Mouse (Mus musculus) regulatory T cell (primary cell): ENCODE measurements around the gene Unc119b.
"Not testable (repeated sequence)": the region's sequence is repeated elsewhere in the genome, so short reads cannot be mapped to it uniquely, and the experiment has no call there.

Experiments
- in situ Hi-C: fragments of 300-600 bp; cut with MboI, MseI; formaldehyde crosslinking; loops from one replicate; pipeline ENCODE4 v1.15.1; 2025; ENCODE audit warnings: high pct_unique_total_duplicates

The Unc119b gene

DNA sequence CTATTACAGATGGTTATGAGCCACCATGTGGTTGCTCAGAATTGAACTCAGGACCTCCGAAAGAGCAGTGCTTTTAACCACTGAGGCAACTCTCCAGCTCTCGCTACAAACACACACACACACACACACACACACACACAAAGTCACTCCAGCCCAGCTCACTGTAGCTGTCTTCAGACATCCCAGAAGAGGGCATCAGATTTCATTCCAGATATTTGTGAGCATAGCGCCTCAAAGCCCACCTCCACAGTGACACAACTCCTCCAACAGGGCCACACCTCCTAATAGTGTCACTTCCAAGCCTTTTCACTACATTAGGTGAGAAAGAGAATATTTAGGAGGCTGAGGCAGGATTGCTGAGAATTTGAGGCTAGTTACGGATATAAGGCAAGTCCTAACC is 4.3 kb upstream of the Unc119b start:
- in situ Hi-C loops, result no loop called here

DNA sequence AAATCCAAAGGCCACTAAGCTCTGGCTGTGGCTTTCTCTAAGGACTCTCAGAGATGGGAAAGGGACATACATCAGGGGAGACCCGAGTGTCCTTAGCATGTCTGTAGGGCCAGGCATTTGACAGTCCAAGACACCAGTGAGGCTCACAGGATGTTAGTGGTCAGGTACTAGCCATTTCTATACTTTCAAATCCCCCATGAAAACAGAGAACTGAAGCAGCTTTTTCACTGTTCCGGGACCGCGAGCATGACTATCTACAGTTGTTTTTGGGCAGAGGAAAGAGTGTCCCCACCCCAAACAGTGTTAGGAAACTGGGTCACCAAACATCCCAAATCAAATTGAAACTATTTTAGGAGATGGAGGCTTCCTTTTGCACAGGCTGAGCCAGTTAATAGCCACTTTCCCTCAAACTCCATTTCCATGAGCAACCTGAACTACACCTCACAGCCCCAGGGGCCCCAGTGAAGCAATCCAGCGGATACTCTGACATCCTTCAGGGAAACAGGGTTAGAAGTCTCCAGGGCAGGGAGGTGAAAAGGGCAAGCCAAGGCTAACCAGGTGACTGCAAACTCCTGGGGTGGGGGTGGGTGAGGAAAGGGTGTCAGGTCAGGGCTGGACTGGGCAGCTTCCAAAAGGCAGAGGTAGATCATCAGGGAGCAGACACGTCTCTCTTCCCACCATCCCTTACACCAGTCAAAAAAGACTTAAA is 1.3 kb downstream of the Unc119b start:
- in situ Hi-C loops, result no loop called here

DNA sequence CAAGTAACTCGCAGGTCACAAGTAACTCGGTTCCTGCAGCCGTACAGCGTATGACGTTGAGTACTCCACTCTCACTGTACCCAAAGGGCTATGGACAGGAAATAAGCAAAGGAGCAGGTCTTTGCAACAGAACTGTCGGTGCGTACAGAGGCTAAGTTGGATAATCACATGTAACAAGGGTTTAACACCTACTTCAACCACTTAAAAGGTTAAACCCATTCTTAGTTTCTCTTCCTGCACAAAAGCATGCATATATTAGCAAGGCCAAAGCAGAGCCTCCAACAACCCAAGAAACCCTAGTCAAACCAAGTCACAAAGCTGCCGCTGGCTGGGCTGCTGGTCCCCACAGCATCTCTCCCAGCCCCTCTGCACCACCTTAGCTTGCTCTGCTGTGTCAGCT is 2.3 kb downstream of the Unc119b start:
- in situ Hi-C loops, result no loop called here

DNA sequence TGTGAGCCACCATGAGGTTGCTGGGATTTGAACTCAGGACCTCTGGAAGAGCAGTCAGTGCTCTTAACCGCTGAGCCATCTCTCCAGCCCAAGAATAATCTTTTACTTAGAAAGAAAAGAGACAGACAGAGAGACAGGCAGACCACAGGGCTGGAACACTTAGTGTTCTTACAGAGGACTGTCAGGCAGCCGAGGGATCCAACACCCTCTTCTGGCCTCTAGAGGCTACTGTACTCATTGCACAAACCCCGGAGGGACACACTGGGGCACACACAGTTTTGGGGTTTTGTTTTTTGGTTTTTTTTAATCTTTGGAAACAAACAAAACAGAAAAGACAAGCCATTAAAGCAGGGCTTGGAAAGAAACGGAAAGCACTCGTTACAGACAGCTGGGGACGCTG is 5.4 kb downstream of the Unc119b start:
- in situ Hi-C loops, result loop anchor here (5.0 kb wide), 3 partner anchors 33 to 108 kb away; partner anchors contain the start of gene Pop5

DNA sequence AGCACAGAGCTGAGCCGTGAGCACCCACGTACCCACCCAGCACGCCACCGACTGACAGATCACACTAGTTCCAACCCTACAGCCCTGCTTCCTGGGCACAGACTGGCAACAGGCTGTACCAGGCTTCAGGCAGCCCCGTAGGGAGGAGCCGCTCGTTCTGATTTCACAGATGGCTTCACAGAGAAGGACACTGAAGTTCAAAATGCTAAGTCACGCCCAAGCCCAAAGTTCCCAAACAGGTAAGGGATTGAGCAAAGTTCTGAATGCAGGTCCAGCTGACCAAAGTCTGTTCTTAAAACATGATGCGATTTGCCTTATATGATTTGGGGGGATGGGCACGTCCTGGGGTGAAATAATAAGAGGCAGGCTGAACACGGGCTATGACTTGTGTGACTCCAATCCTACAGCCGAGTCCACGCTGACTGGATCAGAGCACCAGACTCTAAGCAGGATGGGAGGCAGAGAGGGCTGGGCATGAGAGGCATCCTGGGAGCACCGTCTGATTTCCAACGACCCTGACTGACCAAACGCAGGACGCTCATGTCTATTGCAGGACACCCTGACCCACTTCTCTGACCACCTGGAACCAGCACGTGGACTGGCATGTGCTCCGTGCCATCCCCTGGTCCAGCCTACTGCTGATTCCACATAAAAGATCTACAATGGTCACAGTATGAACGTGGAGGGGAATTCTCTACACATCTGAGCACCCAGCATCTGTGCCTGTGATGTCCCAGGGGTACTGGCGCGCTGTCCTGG is 7.2 kb downstream of the Unc119b start:
- in situ Hi-C loops, result loop anchor here (5.0 kb wide), 3 partner anchors 35 to 110 kb away; partner anchors contain the start of gene Pop5

DNA sequence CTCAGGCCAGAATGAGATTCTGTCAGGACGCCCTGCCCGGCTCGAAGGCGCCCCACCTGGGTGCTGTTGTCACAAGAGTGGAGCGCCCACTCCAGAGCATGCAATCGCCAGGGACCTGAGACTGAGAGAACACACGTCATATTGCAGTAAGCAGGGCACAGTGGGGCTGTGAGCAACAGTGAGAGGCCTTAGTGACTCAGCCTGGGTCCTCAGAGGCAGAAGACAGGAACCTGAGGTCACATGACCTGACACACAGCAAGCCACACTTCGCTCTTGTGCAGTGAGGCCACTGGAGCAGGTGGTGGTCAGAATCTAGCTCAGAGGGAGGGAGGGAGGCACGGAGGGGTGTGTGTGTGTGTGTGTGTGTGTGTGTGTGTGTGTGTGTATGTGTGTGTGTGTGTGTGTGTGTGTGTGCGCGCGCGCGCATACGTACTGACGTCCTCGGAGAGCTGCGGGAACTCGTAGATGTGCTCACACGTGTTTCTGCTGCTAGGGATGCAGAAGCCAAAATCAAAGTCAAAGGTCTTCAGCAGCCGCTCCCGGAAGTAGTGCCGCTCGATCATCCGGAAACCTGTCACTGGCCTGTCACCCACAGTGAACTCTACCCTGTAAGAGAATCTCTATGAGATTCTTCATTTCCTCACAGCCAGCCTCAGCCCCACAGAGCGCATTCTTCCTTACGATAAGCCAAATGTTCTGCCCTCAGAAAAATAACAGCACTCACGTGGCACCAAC is 8.0 kb downstream of the Unc119b start:
- in situ Hi-C loops, result loop anchor here (5.0 kb wide), 3 partner anchors 36 to 111 kb away; partner anchors contain the start of gene Pop5

DNA sequence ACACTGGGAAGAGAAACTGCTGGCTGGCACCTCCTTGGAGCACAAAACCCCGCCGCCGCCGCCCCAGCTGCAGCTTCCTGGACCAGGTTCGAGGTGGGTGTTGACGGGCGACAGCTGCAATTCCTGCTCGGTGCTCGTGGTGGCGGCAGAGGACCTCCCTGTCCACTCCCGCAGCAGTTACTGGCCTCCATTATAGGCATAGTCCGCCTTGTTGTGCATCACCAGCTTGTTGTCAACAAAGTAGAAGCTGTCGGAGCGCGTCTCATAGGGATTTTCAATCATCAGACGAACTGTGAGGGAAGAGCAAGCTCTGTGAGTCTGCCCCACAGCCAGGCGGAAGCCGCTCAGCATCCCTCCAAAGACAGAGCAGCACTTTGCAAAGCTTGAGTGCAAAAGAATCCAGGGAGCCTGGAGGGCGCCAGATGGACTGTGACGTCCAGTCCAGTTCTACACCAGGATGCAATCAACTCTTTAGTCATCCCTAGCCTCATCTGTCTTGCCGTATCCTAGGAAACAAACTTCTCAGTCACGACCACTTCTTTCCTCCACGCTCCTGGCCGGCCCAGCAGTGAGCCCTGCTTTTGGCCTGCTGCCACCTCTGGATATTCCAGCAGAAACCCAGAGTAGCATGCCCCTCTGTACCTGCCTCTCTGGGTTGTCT is 9.4 kb downstream of the Unc119b start:
- in situ Hi-C loops, result loop anchor here (5.0 kb wide), 3 partner anchors 37 to 112 kb away; partner anchors contain the start of gene Pop5

DNA sequence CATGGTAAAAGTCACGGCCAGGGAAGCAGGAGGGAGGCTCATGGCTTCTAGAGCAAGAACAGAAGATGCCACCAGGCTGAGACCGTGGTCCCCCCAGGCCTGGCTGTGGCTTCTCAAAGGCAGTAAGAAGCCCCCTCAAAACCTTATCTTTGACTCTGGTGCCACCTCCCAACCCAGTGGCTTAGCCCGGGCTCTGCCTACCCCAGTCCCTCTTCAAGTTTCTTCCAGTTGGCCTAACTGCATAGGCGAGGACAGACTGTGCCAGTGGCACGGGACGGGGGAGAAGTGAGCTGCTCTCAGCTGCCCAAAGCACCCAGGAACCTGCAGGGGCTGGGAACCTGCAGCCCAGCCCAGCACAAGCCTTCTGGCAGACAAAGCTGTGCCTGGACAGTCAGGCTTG is 10.1 kb downstream of the Unc119b start:
- in situ Hi-C loops, result loop anchor here (5.0 kb wide), 3 partner anchors 38 to 113 kb away; partner anchors contain the start of gene Pop5

DNA sequence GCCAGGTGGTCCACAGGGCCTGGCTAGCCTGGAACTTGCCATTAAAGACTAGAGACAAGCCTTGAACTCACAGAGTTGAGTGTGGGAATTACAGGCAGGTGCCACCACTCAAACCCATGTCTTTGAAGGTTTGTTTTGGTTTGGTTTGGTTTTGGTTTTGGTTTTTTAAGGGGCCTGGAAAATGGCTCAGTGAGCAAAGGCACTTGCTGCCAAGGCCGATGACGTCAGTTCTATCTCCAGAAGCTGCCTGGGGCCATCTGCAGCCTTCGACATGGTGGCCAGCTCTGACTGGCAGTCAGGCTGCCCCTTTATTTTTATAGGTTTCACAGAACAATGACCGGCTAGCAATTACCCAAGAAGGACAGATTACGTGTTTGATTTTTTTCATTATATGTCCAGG is 13.8 kb downstream of the Unc119b start:
- in situ Hi-C loops, result no loop called here

DNA sequence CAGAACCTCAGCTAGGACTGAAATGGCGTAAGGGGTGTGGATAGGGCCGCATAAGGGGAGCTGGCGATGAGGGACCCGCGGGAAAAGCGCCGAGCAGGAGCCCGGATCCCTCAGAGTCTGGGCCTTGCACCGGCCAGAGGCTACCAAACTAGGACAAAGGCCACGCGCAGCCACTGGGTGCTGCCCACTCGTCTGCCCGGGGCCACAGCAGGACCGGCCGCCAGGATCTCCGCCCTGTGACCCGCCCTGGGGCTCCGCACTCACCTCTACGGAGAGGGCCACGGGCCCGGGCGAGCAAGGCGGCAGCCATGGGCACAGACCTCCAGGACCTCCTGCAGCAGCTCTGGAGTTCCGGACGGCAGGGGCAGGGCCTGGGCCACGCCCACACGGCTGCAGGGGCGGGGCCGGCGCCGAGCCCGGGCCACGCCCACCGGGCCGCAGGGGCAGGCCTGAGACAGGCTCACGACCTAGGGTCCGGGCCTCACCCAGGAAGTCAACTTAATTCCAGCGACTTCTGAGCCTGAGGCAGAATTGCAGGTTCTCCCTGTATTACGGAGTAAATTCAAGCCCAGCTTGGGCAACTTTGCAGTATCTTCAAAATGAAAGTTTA is 15.7 kb downstream of the Unc119b start, which contains the start of gene Acads:
Gene Acads, minus strand, starts transcription at position 386 of the 610 bp plus-strand sequence.
- in situ Hi-C loops, result no loop called here

DNA sequence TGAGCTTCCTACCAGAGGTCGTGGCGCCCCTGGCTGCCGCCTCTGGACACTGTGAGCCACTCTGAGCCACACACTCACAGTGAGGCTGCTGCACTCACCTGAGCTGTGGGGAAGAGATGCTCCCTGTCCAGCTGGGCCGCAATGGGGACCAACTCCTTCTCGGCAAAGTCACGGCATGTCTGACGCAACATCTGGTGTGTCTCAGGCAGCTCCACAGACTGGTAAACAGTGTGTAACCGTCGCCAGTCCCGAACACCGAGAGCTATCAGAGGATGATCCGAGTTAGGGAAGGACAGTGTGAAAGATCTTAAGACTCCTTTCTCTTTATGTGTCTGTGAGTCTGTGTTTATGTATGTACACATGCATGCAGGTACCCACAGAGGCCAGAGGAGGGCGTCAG is 17.3 kb downstream of the Unc119b start:
- in situ Hi-C loops, result no loop called here

DNA sequence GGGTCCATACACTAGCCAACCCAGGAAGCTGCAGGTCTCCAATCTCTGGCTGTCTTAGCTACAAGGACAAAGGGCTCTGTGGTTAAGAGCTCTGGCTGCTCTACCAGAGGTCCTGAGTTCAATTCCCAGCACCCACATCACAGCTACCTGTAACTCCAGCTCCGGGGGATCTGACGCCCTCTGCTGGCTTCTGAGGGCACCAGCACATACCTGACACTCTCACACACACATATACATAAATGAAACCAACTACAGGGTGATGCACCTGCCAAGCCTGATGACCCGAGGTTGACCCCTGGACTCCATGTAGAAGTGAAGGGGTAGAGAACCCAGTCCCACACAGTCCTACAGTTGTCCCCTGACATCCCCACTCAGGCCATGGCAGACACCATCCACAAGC is 18.3 kb downstream of the Unc119b start:
- in situ Hi-C loops, result no loop called here

DNA sequence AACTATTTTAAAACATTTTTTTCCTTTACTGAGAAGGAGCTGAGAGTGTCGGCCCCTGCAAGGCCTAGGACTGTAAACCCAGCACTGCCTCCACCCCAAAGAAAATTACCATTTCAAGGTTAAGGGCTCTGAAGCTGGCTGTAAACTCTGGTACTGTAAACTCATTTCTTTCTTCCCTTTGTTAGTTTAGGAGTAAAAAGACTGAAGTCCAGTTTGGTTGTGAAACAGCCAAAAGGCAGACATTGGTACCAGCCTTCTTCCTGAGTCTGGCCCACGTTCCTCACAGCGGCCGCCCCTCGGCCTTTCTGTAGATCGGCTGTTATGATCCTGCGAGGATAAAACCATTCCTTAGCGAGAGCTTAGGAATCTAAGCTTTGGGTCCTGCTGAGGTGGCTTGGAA is 20.3 kb downstream of the Unc119b start:
- in situ Hi-C loops, result no loop called here

DNA sequence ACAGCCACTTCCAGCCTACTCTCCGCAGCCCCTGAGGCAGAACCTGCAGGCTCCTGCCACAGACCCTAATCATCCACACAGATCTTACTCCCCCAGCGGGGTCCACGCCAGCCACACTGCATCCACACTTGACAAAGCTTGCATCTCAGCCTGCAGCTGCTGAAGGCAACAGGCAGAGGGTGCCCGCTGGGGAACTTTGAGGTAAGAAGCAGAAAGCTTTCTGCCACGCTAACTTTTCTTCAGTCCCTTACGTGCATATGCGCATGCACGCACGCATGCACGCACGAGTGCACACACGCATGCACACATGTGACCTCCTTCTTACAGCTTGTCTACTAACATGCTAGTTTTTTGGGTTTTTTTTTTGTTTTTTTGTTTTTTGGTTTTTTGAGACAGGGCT is 21.5 kb downstream of the Unc119b start:
- in situ Hi-C loops, result no loop called here

DNA sequence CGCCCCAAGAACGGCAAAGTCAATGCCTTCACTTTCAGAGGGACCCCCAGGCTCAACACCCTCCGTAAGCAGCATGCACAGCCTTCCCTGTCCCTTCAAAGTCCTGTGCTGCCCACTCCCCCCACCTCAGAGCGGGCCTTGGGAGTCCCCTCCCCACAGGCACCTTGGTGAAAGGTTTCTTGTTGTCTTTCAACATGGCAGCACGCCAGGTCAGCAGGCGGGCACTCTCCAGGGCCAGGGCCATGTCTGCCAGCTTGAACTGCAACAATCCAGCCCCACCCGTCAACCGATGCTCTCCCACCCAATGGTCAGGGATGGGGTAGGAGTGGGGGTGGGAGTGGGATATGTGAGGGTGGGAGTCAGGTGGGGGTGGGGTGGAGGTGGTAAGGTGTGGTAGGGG is 23.6 kb downstream of the Unc119b start:
- in situ Hi-C loops, result no loop called here

DNA sequence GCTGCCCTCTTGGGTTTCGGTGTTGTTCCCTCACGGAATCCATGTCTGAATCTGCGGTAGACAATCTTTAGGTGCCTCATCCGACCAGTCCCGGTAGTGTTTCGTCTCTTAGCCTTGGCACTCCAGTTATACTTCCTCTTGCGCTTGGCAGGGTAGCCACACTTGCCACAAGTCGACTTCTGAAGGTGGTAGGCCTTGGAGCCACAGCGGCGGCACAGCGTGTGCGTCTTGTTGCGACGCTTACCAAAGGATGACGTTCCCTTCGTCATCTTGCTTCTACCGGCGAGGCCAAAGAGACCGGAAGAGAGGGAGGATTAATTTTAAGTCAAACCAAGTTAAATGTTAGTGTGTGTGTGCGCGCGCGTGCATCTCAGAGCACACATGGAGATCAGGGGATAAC is 31.5 kb downstream of the Unc119b start:
- in situ Hi-C loops, result not testable (repeated sequence)

DNA sequence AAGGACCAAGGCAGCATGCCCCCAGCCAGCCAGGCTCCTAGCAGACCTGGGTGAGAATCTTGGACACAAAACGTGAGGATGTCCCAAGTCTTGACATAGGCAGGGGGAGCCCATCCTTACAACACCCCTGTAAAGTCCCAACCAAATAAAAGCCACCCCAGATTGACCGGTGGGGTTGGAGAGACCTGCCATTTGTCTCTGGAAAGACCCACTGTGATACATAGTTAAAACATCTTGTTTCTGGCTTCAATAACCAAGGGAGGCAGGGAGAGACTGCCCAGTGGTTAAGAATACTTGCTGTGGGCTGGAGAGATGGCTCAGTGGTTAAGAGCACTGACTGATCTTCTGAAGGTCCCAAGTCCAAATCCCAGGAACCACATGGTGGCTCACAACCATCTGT is 32.5 kb downstream of the Unc119b start:
- in situ Hi-C loops, result no loop called here

DNA sequence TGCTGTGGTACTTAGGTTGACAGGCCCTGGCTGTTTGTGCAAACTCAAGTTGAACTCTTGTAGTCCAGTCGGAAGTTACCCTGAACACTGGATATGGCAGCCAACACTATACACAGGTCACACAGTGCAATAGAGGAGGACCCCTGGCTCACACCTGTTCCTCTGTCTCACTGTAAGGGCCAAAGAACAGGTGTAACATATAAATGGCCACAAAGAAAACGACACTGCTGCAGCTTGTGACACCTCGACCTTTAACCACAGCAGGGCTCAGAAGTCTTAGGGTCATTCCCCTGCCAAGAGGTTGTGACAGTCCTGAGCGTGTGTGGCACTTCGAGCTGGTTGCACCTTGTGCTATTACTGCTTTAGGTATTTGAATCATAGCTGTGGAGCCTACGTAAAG is 34.3 kb downstream of the Unc119b start:
- in situ Hi-C loops, result no loop called here

DNA sequence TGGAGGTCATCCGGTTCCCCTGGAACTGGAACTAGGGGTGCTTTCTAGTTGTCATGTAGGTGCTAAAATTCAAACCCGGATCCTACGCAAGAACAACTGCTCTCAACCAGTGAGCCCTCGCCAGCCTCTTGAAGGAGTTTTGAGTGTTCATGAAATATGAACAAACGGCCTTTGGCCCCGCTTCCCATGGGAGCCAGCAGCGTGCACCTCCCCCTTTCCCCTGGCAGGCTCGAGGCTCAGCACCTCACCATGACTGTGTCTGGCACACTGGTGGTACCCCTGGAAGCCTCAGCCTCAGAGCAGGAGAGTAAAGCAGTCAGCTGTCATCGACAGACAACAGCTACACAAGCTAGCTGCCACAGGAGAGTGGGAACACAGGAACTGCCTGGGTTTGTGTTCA is 34.8 kb downstream of the Unc119b start:
- in situ Hi-C loops, result no loop called here

DNA sequence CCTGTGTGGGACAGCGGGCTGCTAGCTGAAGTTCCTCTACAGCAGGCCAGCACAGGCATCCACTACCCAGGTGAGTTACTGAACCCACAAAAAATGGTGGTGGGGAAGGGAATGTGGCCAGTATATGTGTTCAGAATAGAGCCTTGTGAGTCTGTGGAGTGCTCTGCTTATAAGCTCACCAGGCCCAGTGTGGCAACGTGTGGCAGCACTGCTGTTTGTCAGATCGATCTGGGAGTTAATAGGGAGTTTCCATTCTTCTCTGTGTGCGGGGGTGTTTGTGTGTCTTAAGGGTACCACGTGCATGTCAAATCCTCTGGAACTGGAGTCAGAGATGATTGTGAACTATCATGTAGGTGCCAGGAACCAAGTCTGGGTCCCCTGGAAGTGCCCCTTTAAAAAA is 35.2 kb downstream of the Unc119b start:
- in situ Hi-C loops, result no loop called here

DNA sequence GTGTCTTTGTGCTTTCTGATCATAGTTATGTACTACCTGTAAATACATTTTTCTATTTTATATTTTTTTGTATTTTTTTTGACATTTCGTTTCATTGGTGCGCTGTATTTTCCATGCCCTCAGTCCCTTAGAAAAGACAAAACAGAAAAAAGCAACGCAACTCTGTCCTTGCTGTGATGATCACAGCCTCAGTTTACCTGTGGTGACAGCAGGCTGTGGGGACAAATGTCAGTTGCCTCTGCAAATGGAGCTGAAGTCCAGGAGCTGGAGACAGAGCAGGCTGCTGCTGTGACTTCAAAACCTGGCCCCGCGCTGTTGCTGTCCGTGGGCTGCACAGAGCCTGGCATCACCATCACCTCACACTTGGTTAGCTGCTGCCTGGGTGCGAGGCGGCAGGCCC is 36.6 kb downstream of the Unc119b start, which contains the start of gene Gm10401:
Gene Gm10401, minus strand, starts transcription at position 101 of the 400 bp plus-strand sequence.
- in situ Hi-C loops, result no loop called here
